Mouse (Mus musculus) frontal cortex, postnatal 36 days (tissue): ENCODE data around the gene Usp25.

Source experiments
- DNase-seq, 2 experiments: peaks; one replicate each; pipeline ENCODE4 v3.0.0; 2022; ENCODE audit warnings: low spot score in 2 of 2

The Usp25 gene

GRCm38 (mm10) chr16:77034329-77034728, 20.8 kb downstream of the Usp25 start:
- no peak for DNase-seq

- no peak for DNase-seq
Measured at GRCm38 (mm10) chr16:77034751-77035150, 21.2 kb downstream of the Usp25 start.

GRCm38 (mm10) chr16:77041573-77041972, 28.1 kb downstream of the Usp25 start:
- DNase-seq, result no peak

- DNase-seq, result no peak
Measured at GRCm38 (mm10) chr16:77043499-77043898, 30.0 kb downstream of the Usp25 start.

GRCm38 (mm10) chr16:77054184-77054583, 40.7 kb downstream of the Usp25 start:
- no peak for DNase-seq

- DNase-seq, result no peak
Measured at GRCm38 (mm10) chr16:77055519-77056159, 42.1 kb downstream of the Usp25 start.

GRCm38 (mm10) chr16:77056160-77056520, 42.6 kb downstream of the Usp25 start:
- DNase-seq, result no peak

GRCm38 (mm10) chr16:77058567-77058966, 45.1 kb downstream of the Usp25 start:
- DNase-seq, result no peak

GRCm38 (mm10) chr16:77060166-77060565, 46.7 kb downstream of the Usp25 start:
- no peak for DNase-seq

GRCm38 (mm10) chr16:77063916-77064315, 50.4 kb downstream of the Usp25 start:
- no peak for DNase-seq

- DNase-seq, result peak; percentile 42 to 57
Measured at GRCm38 (mm10) chr16:77076954-77077735, 63.6 kb downstream of the Usp25 start.

- DNase-seq, result no peak
Measured at GRCm38 (mm10) chr16:77077736-77078005, 64.2 kb downstream of the Usp25 start.

- no peak for DNase-seq
Measured at GRCm38 (mm10) chr16:77084071-77084470, 70.6 kb downstream of the Usp25 start.

- DNase-seq, result no peak
Measured at GRCm38 (mm10) chr16:77089806-77090205, 76.3 kb downstream of the Usp25 start.

GRCm38 (mm10) chr16:77093526-77093925, 80.0 kb downstream of the Usp25 start:
- no peak for DNase-seq

GRCm38 (mm10) chr16:77095017-77095551, 81.6 kb downstream of the Usp25 start:
- DNase-seq, result no peak

GRCm38 (mm10) chr16:77099018-77099869, 85.7 kb downstream of the Usp25 start:
- DNase-seq, result peak; percentile 64 to 88

GRCm38 (mm10) chr16:77103637-77104264, 90.2 kb downstream of the Usp25 start:
- no peak for DNase-seq

- DNase-seq, result no peak
Measured at GRCm38 (mm10) chr16:77111268-77111667, 97.8 kb downstream of the Usp25 start.

- peak; percentile 8 to 14 for DNase-seq
Measured at GRCm38 (mm10) chr16:77125908-77126307, 112.4 kb downstream of the Usp25 start.

GRCm38 (mm10) chr16:77128683-77129082, 115.2 kb downstream of the Usp25 start:
- DNase-seq, result no peak

GRCm38 (mm10) chr16:77133055-77133454, 119.5 kb downstream of the Usp25 start:
- no peak for DNase-seq
